Mouse (Mus musculus) cerebellum, postnatal 25 days (tissue): ENCODE data around the gene Wdr5.
A peak's percentile ranks its signal among the peaks of the same experiment; 100 is the strongest.

ENCODE experiments used
- DNase-seq, 2 experiments: peaks; one replicate each; pipeline ENCODE4 v3.0.0; 2021; ENCODE audit warnings: mixed read lengths in 2 of 2

Wdr5 gene

GRCm38 (mm10) chr2:27552620-27553287 lies 37.8 kb downstream of the Wdr5 start:
- peak; percentile 78 to 85 for DNase-seq

GRCm38 (mm10) chr2:27554308-27554707 lies 39.4 kb downstream of the Wdr5 start:
- DNase-seq: no peak

DNA sequence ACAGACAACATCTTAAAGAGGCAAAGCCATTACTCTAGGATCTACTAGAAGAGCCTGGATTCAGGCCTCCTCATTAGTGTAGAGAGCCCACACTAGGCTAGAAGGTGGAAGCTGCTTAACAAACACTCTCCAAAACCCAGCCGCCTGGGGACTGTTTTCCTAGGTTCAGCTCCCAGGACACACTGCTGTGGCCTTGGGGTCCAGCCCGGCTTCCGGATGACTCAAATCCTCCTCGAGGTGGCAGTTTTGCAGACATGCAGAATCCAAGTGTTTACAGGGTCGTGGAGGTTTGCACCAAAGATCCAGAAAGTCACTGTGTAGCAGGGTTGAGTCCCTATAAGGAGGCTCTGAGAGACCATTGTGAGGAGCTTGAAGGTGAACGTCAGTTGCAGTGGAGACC lies 42.0 kb downstream of the Wdr5 start:
- no peak for DNase-seq

DNA sequence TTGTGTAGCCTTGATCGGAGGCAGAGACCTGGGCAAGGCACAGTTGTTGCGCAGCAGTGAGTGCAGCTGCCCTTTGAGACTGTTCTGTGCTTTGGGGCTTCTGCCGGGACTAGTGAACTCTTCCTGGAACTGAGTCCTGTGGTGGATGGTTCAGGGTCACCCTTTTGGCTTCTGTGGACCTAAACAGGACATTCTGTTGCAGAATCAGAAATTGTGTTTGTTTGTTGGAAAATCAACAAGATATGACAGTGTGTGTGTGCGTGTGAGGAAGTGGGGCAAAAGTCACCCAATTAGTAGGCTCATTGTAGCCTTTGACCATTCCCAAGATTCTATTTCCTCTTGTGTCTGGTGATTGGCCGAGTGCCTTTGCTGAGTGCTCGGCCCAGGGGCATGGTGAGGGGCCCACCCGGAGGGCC lies 45.8 kb downstream of the Wdr5 start:
- DNase-seq: no peak

DNA sequence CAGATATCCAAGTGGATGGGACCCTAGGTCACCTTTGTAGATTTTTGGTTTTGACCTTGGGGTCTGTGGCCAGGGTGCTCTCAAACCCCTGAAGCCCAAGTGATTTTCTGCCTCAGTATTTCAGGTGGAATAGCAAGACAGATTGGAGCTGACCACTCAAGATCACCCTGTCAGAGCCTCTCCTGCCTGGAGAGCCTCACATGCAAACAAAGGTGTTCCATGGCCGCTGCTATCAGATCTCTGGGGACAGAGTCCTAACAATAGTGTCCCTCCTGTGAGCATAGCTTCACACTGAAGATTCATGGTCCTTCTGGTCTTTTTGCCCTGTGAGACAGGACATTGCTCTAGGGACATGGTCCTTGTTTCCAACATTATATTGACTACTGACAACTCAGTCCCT lies 46.2 kb downstream of the Wdr5 start:
- no peak for DNase-seq

- DNase-seq: no peak
These were observed 46.9 kb downstream of the Wdr5 start for GRCm38 (mm10) chr2:27561829-27562228.

DNA sequence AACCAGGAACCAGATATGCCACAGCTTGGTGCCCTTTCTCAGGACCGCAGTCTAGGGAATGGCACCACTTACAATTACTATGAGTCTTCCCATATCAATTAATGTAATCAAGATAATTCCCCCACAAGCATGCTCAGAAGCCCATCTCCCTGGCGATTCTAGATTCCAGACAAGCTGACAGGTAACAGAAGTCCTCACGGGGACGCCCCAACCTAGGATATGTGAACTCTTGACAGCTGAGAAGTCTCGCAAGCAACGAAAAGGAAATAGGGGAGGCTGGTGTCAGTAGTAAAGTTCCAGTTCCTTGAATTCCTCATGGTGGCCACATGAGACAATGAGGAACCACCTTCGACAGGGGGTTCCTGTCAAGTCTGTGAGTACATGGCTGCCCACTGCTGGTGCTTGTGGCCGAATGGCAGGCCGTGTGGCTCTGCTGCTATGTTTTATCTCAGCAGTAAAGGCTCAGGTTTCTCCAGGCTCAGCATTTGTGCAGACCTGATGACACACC lies 48.7 kb downstream of the Wdr5 start:
- DNase-seq: no peak

DNA sequence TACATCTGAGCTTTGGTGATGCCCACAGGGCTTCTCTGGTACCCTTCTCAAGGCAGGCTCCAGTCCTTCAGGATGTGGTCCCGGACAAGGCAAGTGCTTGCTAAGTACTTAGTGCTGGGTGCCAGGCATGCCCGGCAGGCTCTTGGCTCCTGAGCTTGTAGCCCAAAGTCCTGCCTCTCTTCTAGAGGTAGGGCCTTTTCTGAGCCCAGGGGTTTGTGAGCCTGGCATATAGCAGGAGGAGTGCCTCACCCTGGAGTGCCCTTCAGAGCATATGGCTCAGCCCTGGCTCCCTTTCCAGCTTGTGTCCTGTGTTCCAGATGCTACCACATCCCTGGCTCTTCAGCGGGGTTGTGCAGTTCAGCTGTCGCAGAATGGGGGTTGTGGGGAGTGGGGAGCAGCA lies 49.7 kb downstream of the Wdr5 start:
- no peak for DNase-seq

DNA sequence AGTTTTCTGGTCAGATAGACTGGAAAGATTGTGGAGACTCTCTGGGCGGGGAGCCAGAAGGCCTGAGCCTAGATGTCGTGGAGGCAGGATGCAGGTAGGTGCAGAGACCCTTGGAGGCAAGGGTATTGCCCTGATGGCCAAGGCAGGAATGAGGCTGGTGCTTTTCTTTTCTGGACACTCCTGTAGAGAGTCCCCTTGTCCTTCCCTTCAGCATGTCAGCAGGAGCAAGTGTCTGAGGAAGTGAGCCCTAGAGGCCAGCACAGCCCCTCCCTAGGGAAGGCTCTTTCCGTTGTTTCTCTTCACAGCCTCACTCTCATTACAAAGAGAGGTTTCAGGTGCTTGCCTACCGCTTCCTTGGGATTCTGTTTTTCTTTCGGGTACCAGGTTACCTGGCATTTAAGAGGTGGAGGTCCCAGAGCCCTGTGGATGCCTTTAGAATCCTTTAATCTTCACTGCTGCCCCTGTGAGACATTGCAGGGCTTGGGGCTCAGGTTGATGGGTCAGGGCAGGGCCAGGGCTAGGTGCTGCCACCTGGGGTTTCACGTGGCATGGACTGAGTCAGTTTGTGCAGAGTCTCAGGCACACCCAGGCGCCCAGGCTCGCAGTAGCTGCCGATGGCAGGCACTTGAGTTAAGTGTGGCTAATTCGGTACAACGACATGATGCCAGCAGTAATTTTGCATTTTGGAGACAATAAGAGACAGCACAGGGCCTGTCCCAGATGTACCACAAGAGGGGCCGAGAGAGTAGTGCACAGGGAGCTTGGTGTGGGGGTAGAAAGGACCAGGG lies 50.6 kb downstream of the Wdr5 start:
- DNase-seq: no peak

GRCm38 (mm10) chr2:27570856-27571255 lies 55.9 kb downstream of the Wdr5 start:
- DNase-seq: no peak

- no peak for DNase-seq
These were observed 57.4 kb downstream of the Wdr5 start for GRCm38 (mm10) chr2:27572261-27572793.

DNA sequence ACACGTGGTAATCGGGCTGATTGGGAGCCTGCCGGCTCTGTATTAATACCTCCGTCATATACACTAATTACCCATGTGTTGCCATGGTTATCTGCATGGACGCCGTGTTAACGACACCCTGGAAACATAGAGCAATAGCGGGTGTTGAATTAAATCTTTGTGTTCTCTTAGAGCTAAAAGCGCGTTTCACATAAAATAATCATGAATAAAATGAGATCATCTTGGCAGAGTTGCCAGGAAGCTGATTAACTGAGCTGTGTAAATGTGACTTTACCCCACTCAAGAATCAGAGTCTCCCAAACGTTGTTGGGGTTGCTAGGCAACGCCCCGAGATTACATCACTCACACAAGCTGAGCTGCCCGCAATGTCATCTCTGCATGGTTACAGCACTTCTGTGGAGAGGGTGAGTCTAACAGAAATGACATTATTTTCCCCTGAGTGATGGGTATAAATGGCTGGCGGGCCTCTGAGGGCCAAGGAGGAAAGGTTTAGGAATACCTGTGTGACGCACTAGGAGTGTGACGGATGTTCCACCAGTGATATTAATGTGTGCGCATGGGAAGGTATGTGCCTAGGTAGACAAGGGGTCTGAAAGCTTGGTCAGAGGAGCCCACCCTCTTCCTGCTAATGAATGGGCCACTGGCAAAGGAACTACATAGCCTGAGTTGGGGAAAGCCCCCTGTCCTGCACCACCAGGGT lies 58.1 kb downstream of the Wdr5 start:
- DNase-seq: peak; percentile 20 to 51

GRCm38 (mm10) chr2:27573628-27573966 lies 58.6 kb downstream of the Wdr5 start:
- no peak for DNase-seq

- no peak for DNase-seq
These were observed 61.5 kb downstream of the Wdr5 start for GRCm38 (mm10) chr2:27576416-27576815.

DNA sequence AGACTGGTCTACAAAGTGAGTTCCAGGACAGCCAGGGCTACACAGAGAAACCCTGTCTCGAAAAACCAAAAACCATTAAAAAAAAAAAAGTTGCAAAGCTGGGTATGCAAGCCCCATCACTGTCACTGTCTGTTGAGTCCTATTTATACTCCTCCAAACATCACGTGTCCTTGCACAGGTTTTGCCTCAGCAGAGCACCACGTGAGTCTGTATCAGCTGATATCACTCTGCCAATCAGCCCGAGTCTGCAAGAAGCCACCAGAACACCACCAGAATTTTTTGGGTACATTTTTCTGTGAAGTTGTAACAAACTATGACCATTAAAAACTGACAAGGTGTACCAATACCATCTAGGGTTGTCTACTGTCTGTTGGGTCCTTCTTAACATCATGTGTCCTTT lies 63.6 kb downstream of the Wdr5 start:
- DNase-seq: no peak

- DNase-seq: no peak
These were observed 67.2 kb downstream of the Wdr5 start for GRCm38 (mm10) chr2:27582112-27582511.

- DNase-seq: peak in 1 of 2 experiments; percentile 12
These were observed 68.1 kb downstream of the Wdr5 start for GRCm38 (mm10) chr2:27583019-27583418.

- DNase-seq: no peak
These were observed 69.6 kb downstream of the Wdr5 start for GRCm38 (mm10) chr2:27584546-27584945.
